Mouse (Mus musculus) neural tube, embryonic 11.5 days (tissue): ENCODE data around the gene Gm6040. TPM values are rescaled to one million over a fixed set of nuclear protein-coding genes. Genes with fewer than 3 reads are reported as not detected.

Source experiments
- ATAC-seq: fragments of 200-750 bp; cut with Nextera tagmentation; 2 replicates; pipeline ENCODE4 v1.8.0; 2017; ENCODE audit warnings: moderate number of reproducible peaks, mild to moderate bottlenecking, moderate TSS enrichment, moderate library complexity; ENCODE audit not compliant: insufficient read depth, low FRiP score, low TSS enrichment
- DNase-seq: peaks from one replicate; pipeline ENCODE4 v3.0.0-alpha.2; 2015; ENCODE audit warnings: low spot score
- H3K27ac ChIP-seq: fragments of 300-500 bp; sonication (generic); 2 replicates; pipeline ENCODE4 v1.5.1; 2014; ENCODE audit warnings: low read depth, mild to moderate bottlenecking, low read length
- H3K27me3 ChIP-seq: fragments of 300-500 bp; sonication (generic); 2 replicates; pipeline ENCODE4 v1.6.1; 2014; ENCODE audit warnings: mild to moderate bottlenecking, low read length, mixed read lengths; ENCODE audit not compliant: control insufficient read depth, insufficient read depth
- H3K36me3 ChIP-seq: fragments of 300-500 bp; sonication (generic); 2 replicates; pipeline ENCODE4 v1.6.1; 2014; ENCODE audit warnings: mild to moderate bottlenecking, low read length, moderate library complexity, mixed read lengths; ENCODE audit not compliant: control insufficient read depth, insufficient read depth
- H3K4me1 ChIP-seq: fragments of 300-500 bp; sonication (generic); 2 replicates; pipeline ENCODE4 v1.6.1; 2014; ENCODE audit warnings: low read length, mixed read lengths; ENCODE audit not compliant: control insufficient read depth, insufficient read depth
- H3K4me2 ChIP-seq: fragments of 300-500 bp; sonication (generic); 2 replicates; pipeline ENCODE4 v1.6.1; 2014; ENCODE audit warnings: low read depth, mild to moderate bottlenecking, moderate library complexity
- H3K4me3 ChIP-seq: fragments of 300-500 bp; sonication (generic); 2 replicates; pipeline ENCODE4 v1.5.1; 2014; ENCODE audit warnings: low read depth, low read length
- H3K9ac ChIP-seq: fragments of 300-500 bp; sonication (generic); 2 replicates; pipeline ENCODE4 v1.6.1; 2014; ENCODE audit warnings: mild to moderate bottlenecking, low read length
- H3K9me3 ChIP-seq: fragments of 300-500 bp; sonication (generic); 2 replicates; pipeline ENCODE4 v1.6.1; 2016; ENCODE audit warnings: low read length; ENCODE audit not compliant: control insufficient read depth
- WGBS: fragments of 180-500 bp; shearing (Covaris S2); extraction: QIAGEN DNeasy Blood & Tissue Kit; methylation state at CpG from one replicate; pipeline ENCODE4 v1.1.7; 2014; 5-methylcytosine and 5-hydroxymethylcytosine counted together
- polyA plus RNA-seq: library from polyadenylated mRNA; unstranded; fragments of >200 nt; fragmentation: Nextera tagmentation; extraction: Ambion mirVana; gene quantifications from 2 replicates; pipeline ENCODE4 v1.2.1, GENCODE M21; 2014

Gene Gm6040
- not detected in 2 replicates for polyA plus RNA-seq

DNA sequence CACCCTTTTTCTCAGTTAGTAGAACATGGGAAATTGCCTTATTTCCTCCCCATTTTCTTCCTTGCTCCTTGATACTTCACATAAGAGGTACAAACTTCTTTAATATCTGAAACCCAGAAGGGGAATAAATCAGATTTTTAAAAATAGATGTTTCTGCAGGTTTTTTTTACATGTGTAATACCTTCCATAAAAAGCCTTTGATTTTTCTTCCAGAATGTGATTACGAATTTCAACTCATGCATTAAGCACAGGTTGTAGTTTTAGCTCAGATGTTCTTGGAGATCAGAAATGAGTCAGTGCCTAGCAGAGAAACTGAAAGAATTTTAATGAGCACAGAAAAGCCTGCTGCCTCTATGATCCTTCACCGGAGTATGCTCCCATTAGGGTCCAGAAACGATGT lies at the start of gene Gm6040:
TSS of gene Gm6040 (minus strand) at position 101 of the 400 bp plus-strand sequence.
- no peak within 1 kb of the TSS for H3K9ac ChIP-seq
- 82% methylated on average over 3 of the region's 3 CpGs for WGBS
- H3K4me3 ChIP-seq = no peak within 1 kb of the TSS
- H3K27me3 ChIP-seq = no peaks in the 10 kb centered on the region
- no peaks in the 10 kb centered on the region for H3K4me1 ChIP-seq
- ATAC-seq (no peak), DNase-seq (no peak)
- H3K27ac ChIP-seq = no peak within 1 kb of the TSS
- no peaks in the 10 kb centered on the region for H3K36me3 ChIP-seq
- H3K9me3 ChIP-seq = peaks cover 5% of the 10 kb centered on the region
- H3K4me2 ChIP-seq = no peak within 1 kb of the TSS

DNA sequence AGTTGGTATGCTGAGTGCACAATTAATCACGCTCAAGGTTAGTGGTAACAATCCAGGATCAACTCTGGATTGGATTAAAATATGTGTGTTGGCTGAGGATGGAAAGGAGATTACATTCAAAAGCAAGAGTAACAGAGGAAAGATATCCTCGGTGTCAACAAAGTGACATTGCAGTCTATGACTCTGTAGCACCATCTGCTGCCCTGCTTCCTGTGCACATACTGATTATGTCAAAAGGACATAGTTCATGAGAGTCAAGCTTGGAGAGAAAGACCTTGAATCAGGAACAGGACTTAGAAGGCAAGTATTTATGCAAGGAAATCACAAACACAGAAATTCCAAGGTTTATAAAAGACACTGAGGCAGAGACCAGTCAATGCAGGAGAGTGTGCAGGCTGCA lies 42.7 kb upstream of the Gm6040 start:
- Histone ChIP-seq H3K4me3 (no peak overlapping the region), H3K27me3 (no peaks in the 10 kb centered on the region), H3K36me3 (no peaks in the 10 kb centered on the region), H3K9ac (no peak overlapping the region), H3K9me3 (no peaks in the 10 kb centered on the region), H3K4me2 (no peak overlapping the region), H3K4me1 (no peaks in the 10 kb centered on the region), H3K27ac (no peak overlapping the region)
- DNase-seq (no peak), ATAC-seq (no peak)
- WGBS = 88% methylated on average over 2 of the region's 2 CpGs

DNA sequence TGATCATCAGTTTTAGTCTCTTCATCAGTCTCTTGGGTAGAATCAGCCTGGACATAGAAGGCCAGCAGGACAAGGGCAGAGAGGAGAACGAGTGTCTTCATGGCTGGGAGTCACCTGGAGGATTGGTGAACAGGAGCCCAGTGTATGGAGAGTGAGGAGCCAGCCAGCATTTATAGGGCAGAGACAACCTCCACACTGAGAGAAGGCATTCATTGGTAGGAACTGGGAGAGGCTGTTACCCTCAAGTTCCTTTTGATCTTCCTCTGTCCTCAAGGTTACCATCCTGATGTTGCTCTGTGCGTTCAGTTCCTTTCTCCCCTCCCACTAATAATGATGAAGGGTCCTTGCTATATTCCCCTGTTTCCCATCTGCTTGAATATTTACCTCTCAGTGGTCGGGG lies 22.7 kb upstream of the Gm6040 start, which contains the start of gene AY761185:
TSS of gene AY761185 (minus strand) at position 101 of the 400 bp plus-strand sequence.
- DNase-seq (no peak), ATAC-seq (no peak)
- Histone ChIP-seq H3K27ac (no peak within 1 kb of the TSS), H3K27me3 (no peaks in the 10 kb centered on the region), H3K4me3 (no peak within 1 kb of the TSS), H3K36me3 (no peaks in the 10 kb centered on the region), H3K4me2 (no peak within 1 kb of the TSS), H3K9ac (no peak within 1 kb of the TSS), H3K9me3 (peaks cover 3% of the 10 kb centered on the region; the same call in 1 of the 2 replicates), H3K4me1 (no peaks in the 10 kb centered on the region)
- WGBS = 79% methylated on average over 3 of the region's 3 CpGs

DNA sequence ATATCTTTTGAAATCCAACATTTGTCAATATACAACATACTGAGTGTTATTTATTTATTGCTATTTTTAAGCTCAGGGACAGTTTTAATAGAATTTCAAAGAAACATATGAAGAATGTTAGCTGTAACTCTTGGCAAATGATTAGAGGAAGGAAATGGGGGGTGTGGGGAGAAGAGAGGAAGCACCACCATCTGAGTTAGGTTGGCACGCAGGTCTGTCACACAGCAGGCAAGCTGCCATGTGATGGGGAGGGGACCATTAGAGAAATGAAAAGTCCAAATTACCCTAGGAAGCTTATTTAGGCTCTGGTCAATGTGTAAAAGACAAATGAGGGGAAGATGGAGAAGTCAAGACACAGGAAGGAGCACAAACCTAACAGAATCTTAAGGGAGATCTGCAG lies 9.6 kb downstream of the Gm6040 start:
- H3K36me3 ChIP-seq = no peaks in the 10 kb centered on the region
- no peak overlapping the region for H3K9ac ChIP-seq
- H3K4me2 ChIP-seq = no peak overlapping the region
- no peak overlapping the region for H3K4me3 ChIP-seq
- peaks cover 10% of the 10 kb centered on the region for H3K9me3 ChIP-seq
- H3K27me3 ChIP-seq = no peaks in the 10 kb centered on the region
- ATAC-seq (no peak), DNase-seq (no peak)
- H3K4me1 ChIP-seq = no peaks in the 10 kb centered on the region
- 89% methylated on average over 1 of the region's 1 CpGs for WGBS
- H3K27ac ChIP-seq = no peak overlapping the region

DNA sequence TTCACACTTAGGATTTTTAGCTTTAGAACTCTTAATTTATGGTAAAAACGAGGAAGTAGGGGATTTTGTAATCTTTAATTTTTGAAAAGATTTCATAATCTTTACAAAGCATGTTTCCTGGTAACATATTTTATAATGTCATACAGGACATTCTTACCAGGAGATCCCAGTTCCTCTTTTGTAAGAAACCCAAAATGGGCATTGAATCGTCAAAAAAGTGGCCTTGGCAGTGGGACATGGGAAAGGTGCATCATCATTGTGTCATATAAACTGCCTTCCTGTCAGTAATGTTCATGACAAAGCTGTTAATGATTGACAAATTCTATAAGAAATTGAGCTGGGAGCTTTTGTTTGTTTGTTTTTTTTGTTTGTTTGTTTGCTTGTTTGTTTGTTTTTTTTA lies 13.6 kb downstream of the Gm6040 start:
- ATAC-seq (no peak), DNase-seq (no peak)
- no peak overlapping the region for H3K27ac ChIP-seq
- H3K9me3 ChIP-seq = peaks cover 5% of the 10 kb centered on the region; the same call in 1 of the 2 replicates
- H3K4me3 ChIP-seq = no peak overlapping the region
- H3K27me3 ChIP-seq = no peaks in the 10 kb centered on the region
- H3K36me3 ChIP-seq = no peaks in the 10 kb centered on the region
- H3K4me2 ChIP-seq = no peak overlapping the region
- no peak overlapping the region for H3K9ac ChIP-seq
- WGBS = 74% methylated on average over 2 of the region's 2 CpGs
- H3K4me1 ChIP-seq = no peaks in the 10 kb centered on the region

DNA sequence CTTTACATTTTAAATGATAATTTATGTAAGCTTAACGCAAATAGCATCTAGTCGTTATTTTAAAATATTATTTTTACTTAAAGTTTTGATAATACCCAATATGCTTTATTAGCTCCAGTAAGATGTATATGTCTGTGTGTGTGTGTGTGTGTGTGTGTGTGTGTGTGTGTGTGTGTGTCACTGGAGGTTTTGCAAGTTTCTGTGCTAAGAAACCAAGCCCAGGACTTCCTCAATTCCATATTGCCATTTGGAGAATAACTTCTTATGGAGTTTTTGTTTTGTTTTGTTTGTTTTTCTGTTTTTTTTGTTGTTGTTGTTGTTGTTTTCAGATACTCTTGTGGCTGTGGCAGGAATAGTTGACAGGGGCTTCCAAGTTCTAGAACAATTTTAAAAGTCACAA lies 14.8 kb downstream of the Gm6040 start:
- Histone ChIP-seq H3K4me1 (no peaks in the 10 kb centered on the region), H3K27ac (no peak overlapping the region), H3K4me3 (no peak overlapping the region), H3K27me3 (no peaks in the 10 kb centered on the region), H3K4me2 (no peak overlapping the region), H3K9me3 (peaks cover 5% of the 10 kb centered on the region; the same call in 1 of the 2 replicates), H3K36me3 (no peaks in the 10 kb centered on the region), H3K9ac (no peak overlapping the region)
- WGBS = 84% methylated on average over 2 of the region's 2 CpGs
- ATAC-seq (no peak), DNase-seq (no peak)

DNA sequence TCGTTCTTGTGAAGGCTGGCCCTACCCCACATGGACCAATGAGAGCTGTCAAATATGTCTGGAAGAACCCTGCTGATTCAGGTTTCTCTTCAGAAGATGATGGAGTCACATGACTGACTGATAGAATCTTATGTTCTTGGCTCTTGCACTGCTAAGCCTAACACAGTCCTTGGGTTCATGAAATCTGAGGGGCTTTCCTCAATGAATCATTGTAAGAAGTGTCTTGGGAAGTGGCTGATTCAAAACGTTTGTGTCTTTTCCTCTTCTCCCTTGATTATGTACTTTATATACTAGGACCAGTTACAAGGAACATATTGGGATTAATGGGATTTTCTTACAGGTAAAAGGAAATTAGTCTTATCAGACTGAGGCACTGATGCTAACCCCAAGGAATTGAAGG lies 19.3 kb downstream of the Gm6040 start, which contains the start of gene Gm15056:
TSS of gene Gm15056 (minus strand) at position 101 of the 400 bp plus-strand sequence.
- Histone ChIP-seq H3K4me2 (no peak within 1 kb of the TSS), H3K4me3 (no peak within 1 kb of the TSS), H3K9me3 (0 out of 2 replicates have a peak, but pooled peaks cover 8% of the 10 kb centered on the region), H3K4me1 (no peaks in the 10 kb centered on the region), H3K9ac (no peak within 1 kb of the TSS), H3K36me3 (no peaks in the 10 kb centered on the region), H3K27me3 (no peaks in the 10 kb centered on the region), H3K27ac (no peak within 1 kb of the TSS)
- DNase-seq (no peak), ATAC-seq (no peak)
- WGBS = 56% methylated on average over 2 of the region's 2 CpGs

DNA sequence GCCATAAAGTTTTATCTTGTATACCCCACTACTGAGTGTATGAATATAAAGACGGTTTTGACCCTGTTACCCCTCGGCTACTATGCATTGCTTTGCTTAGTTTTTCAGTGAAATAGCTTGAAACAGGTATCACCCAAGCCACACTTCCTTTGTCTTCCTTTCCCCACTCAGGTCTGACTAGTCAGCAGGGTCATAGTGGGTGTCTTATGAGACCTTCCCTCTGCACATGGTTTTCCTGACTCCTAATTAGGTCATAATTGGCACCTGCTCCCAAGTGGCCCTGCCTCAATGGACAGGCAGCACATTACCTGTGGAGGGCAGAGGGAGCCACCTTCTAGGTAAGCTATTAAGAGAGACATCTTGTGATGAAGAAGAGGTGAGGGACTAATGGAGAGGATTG lies 29.5 kb downstream of the Gm6040 start, which contains the start of gene Defb33:
TSS of gene Defb33 (plus strand) at position 301 of the 400 bp plus-strand sequence.
- Histone ChIP-seq H3K9ac (no peak within 1 kb of the TSS), H3K36me3 (no peaks in the 10 kb centered on the region), H3K4me3 (no peak within 1 kb of the TSS), H3K4me1 (no peaks in the 10 kb centered on the region), H3K27me3 (no peaks in the 10 kb centered on the region), H3K4me2 (no peak within 1 kb of the TSS), H3K9me3 (peaks cover 4% of the 10 kb centered on the region; the same call in 1 of the 2 replicates), H3K27ac (no peak within 1 kb of the TSS)
- no peak for ATAC-seq
- no peak for DNase-seq
- 81% methylated on average over 2 of the region's 2 CpGs for WGBS

DNA sequence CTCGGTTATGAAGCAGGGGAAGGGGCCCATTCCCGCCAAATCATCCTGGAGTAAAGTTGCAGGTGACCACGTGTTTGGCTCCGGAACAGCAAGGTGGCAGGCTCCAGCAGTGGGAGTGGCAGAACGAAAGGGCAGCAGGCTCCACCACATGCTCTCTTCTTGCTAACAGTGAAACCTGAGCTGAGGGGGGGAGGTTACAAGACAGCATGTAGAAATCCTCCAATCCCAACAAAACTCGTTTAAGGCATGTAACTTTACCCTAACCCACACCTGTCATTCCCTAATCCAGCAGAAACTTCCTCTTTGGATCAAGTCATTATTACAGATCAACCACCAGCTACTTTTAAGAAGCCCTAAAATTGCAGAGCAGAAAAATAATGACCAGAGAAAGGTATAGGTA lies 47.3 kb downstream of the Gm6040 start:
- no peak for DNase-seq
- H3K4me2 ChIP-seq = no peak overlapping the region
- H3K27me3 ChIP-seq = no peaks in the 10 kb centered on the region
- H3K4me3 ChIP-seq = no peak overlapping the region
- no peak overlapping the region for H3K9ac ChIP-seq
- WGBS = 38% methylated on average over 6 of the region's 6 CpGs
- no peaks in the 10 kb centered on the region for H3K9me3 ChIP-seq
- no peaks in the 10 kb centered on the region for H3K36me3 ChIP-seq
- no peak overlapping the region for H3K27ac ChIP-seq
- no peak for ATAC-seq
- no peaks in the 10 kb centered on the region for H3K4me1 ChIP-seq
